Mouse (Mus musculus) heart, postnatal 0 days (tissue): Measurements from ENCODE around the gene Dhrs1. TPM values are rescaled to one million over a fixed set of nuclear protein-coding genes. Genes with fewer than 3 reads are reported as not detected.

Experiments used
- ATAC-seq: fragments of 200-750 bp; cut with Nextera tagmentation; 2 replicates; pipeline ENCODE4 v1.8.0; 2017; ENCODE audit warnings: low read depth, moderate number of reproducible peaks, moderate library complexity; ENCODE audit not compliant: insufficient read depth
- DNase-seq: peaks from one replicate; pipeline ENCODE4 v3.0.0-alpha.2; 2016; ENCODE audit warnings: low spot score
- H3K27ac ChIP-seq: fragments of 300-500 bp; sonication (generic); 2 replicates; pipeline ENCODE4 v1.5.1; 2014; ENCODE audit warnings: low read depth, mild to moderate bottlenecking
- H3K27me3 ChIP-seq: fragments of 300-500 bp; sonication (generic); 2 replicates; pipeline ENCODE4 v1.6.1; 2014; ENCODE audit warnings: low read length, mixed read lengths; ENCODE audit not compliant: control insufficient read depth, insufficient read depth
- H3K36me3 ChIP-seq: fragments of 300-500 bp; sonication (generic); replicated peaks from 2 replicates; pipeline ENCODE4 v1.6.1; 2014; ENCODE audit warnings: low read length, mixed read lengths; ENCODE audit not compliant: control insufficient read depth, insufficient read depth
- H3K4me1 ChIP-seq: fragments of 300-500 bp; sonication (generic); 2 replicates; pipeline ENCODE4 v1.6.1; 2014; ENCODE audit warnings: antibody characterized with exemption; ENCODE audit not compliant: control insufficient read depth, insufficient read depth
- H3K4me2 ChIP-seq: fragments of 300-500 bp; sonication (generic); 2 replicates; pipeline ENCODE4 v1.6.1; 2014; ENCODE audit warnings: low read depth, mild to moderate bottlenecking, low read length, moderate library complexity
- H3K4me3 ChIP-seq: fragments of 300-500 bp; sonication (generic); 2 replicates; pipeline ENCODE4 v1.5.1; 2014; ENCODE audit warnings: low read depth, low read length
- H3K9ac ChIP-seq: fragments of 300-500 bp; sonication (generic); replicated peaks from 2 replicates; pipeline ENCODE4 v1.6.1; 2014; ENCODE audit warnings: low read depth, low read length, mixed read lengths
- H3K9me3 ChIP-seq: fragments of 300-500 bp; sonication (generic); replicated peaks from 2 replicates; pipeline ENCODE4 v1.6.1; 2016; ENCODE audit warnings: low read length; ENCODE audit not compliant: control insufficient read depth
- CTCF ChIP-seq: IDR thresholded peaks from 2 replicates; pipeline ENCODE4 v1.5.1; 2016; ENCODE audit warnings: antibody characterized with exemption, control low read depth, low read depth
- EP300 ChIP-seq: IDR thresholded peaks from 2 replicates; pipeline ENCODE4 v1.6.1; 2016; ENCODE audit warnings: antibody characterized with exemption, low read depth
- WGBS: fragments of 180-500 bp; shearing (Covaris S2); extraction: QIAGEN DNeasy Blood & Tissue Kit; methylation state at CpG from one replicate; pipeline ENCODE4 v1.1.7; 2014; 5-methylcytosine and 5-hydroxymethylcytosine counted together
- polyA plus RNA-seq: library from polyadenylated mRNA; unstranded; fragments of >200 nt; fragmentation: Nextera tagmentation; extraction: Ambion mirVana; gene quantifications from 2 replicates; pipeline ENCODE4 v1.2.1, GENCODE M21; 2015
- total RNA-seq: library from RNA; depleted of rRNA; stranded (reverse); fragments of >200 nt; gene quantifications from 2 replicates; pipeline ENCODE4 v1.2.3, GENCODE M21; 2014; ENCODE audit warnings: low replicate concordance

The Dhrs1 gene
- total and polyA plus RNA-seq, 2 experiments from 2014 or later, result 58.1 to 65.0 TPM

DNA sequence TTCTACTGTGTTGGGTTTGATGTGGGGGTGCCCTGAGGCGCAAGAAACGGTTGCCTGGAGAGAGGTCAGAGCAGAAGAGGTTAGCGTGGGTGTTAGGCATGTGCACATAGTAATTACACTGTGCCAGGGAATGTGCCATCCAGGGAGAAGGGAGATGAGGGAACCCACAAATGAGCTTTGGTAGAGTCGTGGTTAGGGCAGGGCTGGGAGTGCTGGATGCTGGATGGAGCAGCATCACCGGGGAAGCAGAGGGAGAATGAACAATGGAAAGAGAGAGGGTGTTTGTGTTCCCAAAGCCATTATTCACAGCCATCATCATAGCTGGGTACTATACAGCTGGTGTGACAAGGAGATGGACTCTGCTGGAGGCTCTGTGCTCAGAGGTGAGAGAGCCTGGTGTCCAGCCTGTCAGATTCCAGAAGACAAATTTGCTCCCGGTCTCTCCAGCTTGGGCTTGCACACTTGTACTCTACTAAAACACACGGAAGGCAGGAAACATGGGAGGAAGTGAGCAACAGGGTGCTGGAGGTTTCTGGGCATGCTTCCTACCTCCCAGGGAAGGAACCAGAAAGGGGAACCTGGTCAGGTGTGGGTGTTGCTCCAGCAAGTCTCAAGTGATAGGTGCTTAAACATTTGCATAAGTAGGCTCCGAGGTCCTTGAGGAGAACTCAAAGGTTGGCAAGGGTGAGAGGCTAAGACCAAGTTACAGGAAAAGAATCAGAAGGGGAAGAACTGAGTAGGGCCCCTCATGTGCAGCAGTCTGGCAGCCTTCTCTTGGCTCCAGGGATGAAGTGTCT lies 17.4 kb downstream of the Dhrs1 start:
- H3K9me3 ChIP-seq, result no peaks in the 10 kb centered on the region
- TF ChIP-seq CTCF (no peak), EP300 (no peak)
- no peak overlapping the region for H3K4me2 ChIP-seq
- no peaks in the 10 kb centered on the region for H3K36me3 ChIP-seq
- H3K27ac ChIP-seq, result no peak overlapping the region
- H3K4me1 ChIP-seq, result no peaks in the 10 kb centered on the region
- H3K27me3 ChIP-seq, result no peaks in the 10 kb centered on the region
- ATAC-seq (no peak), DNase-seq (no peak)
- no peak overlapping the region for H3K9ac ChIP-seq
- 63% methylated on average over 8 of the region's 8 CpGs for WGBS
- no peak overlapping the region for H3K4me3 ChIP-seq

DNA sequence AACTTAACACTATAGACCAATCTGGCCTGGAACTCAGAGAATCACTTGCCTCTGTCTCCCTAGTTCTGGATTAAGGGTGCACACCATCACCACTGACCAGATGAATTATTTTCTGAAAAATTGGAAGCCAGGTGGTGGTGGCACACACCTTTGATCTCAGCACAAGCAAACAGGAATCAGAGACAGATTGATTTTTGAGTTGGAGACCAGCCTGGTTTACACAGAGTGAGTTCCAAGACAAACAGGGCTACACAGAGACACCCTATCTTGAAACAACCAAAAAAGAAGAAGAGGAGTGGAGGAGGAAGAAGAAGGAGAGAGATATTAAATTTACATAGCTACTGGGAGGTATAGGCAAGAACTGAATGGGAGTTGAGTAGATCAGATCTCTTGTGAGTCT lies 19.2 kb downstream of the Dhrs1 start:
- no peak for TF ChIP-seq CTCF
- TF ChIP-seq EP300, result no peak
- no peak overlapping the region for H3K9ac ChIP-seq
- no peak overlapping the region for H3K27ac ChIP-seq
- ATAC-seq (no peak), DNase-seq (no peak)
- H3K4me1 ChIP-seq, result no peaks in the 10 kb centered on the region; the same call in 1 of the 2 replicates
- no peaks in the 10 kb centered on the region for H3K36me3 ChIP-seq
- no peaks in the 10 kb centered on the region for H3K9me3 ChIP-seq
- no peak overlapping the region for H3K4me3 ChIP-seq
- H3K27me3 ChIP-seq, result no peaks in the 10 kb centered on the region
- H3K4me2 ChIP-seq, result no peak overlapping the region

DNA sequence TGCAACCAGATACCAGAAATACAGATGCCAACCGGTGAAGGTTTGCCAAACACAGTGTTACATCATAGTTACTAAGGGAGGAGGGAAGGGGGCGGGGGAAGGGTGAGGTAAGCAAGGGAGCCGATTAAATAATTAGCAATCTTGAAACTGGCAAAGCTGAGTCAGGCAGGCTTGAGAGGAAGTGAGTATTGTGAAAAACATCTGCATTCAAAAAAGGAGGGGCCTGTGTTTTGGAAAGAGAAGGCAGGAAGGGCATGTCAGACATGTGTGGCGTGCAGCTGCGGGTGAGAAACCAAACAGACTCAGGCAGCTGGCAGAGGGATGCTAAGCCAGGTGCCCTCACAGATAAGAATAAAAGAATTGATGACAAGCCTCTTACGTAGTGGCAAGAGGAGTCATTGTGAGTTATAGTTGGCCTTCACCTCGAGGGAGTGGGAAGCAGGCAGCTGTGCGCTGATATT lies 21.0 kb downstream of the Dhrs1 start:
- no peak overlapping the region for H3K9ac ChIP-seq
- 26% methylated on average over 8 of the region's 8 CpGs for WGBS

DNA sequence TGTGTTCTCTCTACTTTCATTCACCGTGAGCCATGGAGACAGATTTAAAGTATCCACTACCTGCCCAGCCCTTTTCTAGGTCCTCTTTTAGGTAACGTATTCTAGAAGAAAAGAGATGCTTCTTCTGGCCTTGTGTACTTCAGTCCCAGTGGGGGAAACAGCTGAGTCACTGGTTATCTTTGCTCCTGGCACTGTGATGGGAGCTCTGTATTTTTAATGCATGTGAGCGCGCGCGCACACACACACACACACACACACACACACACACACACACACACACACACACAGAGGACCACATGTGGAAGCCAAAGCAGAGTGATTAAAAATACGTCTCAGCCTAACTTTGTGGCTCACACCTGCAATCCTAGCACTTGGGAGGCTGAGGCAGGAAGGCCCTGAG lies 22.1 kb downstream of the Dhrs1 start:
- no peaks in the 10 kb centered on the region for H3K27me3 ChIP-seq
- H3K4me1 ChIP-seq, result no peaks in the 10 kb centered on the region; the same call in 1 of the 2 replicates
- H3K9me3 ChIP-seq, result no peaks in the 10 kb centered on the region
- no peak overlapping the region for H3K4me3 ChIP-seq
- H3K9ac ChIP-seq, result no peak overlapping the region
- no peak overlapping the region for H3K4me2 ChIP-seq
- no peak for ATAC-seq
- TF ChIP-seq CTCF (no peak), EP300 (no peak)
- 90% methylated on average over 7 of the region's 7 CpGs for WGBS
- H3K27ac ChIP-seq, result no peak overlapping the region
- no peaks in the 10 kb centered on the region; the same call in 1 of the 2 replicates for H3K36me3 ChIP-seq
- no peak for DNase-seq

More for the DNA sequence above, 21.0 kb downstream of the Dhrs1 start:
- Histone ChIP-seq H3K4me2 (no peak overlapping the region), H3K36me3 (no peaks in the 10 kb centered on the region), H3K9me3 (no peaks in the 10 kb centered on the region), H3K27me3 (no peaks in the 10 kb centered on the region), H3K4me3 (no peak overlapping the region), H3K27ac (0 out of 2 replicates have a peak overlapping the region, but pooled peaks have one; percentile 11), H3K4me1 (no peaks in the 10 kb centered on the region; the same call in 1 of the 2 replicates)
- peak; percentile 29 for DNase-seq
- no peak for ATAC-seq
- TF ChIP-seq EP300 (no peak), CTCF (no peak)

GRCm38 (mm10) chr14:55722438-55722945 lies 23.0 kb downstream of the Dhrs1 start:
- TF ChIP-seq CTCF (no peak), EP300 (no peak)
- no peak overlapping the region for H3K27ac ChIP-seq
- no peak for DNase-seq
- H3K9ac ChIP-seq, result 0 out of 2 replicates have a peak overlapping the region, but pooled peaks have one; percentile 12
- no peaks in the 10 kb centered on the region; the same call in 1 of the 2 replicates for H3K4me1 ChIP-seq
- no peak for ATAC-seq
- WGBS, result 40% methylated on average over 8 of the region's 8 CpGs
- peak overlapping the region; percentile 80 for H3K4me3 ChIP-seq
- H3K27me3 ChIP-seq, result no peaks in the 10 kb centered on the region
- peaks cover 2% of the 10 kb centered on the region for H3K36me3 ChIP-seq
- no peaks in the 10 kb centered on the region for H3K9me3 ChIP-seq
- peak overlapping the region; percentile 68 for H3K4me2 ChIP-seq
